Mouse (Mus musculus): ENCODE data around the gene C77080.

DNA sequence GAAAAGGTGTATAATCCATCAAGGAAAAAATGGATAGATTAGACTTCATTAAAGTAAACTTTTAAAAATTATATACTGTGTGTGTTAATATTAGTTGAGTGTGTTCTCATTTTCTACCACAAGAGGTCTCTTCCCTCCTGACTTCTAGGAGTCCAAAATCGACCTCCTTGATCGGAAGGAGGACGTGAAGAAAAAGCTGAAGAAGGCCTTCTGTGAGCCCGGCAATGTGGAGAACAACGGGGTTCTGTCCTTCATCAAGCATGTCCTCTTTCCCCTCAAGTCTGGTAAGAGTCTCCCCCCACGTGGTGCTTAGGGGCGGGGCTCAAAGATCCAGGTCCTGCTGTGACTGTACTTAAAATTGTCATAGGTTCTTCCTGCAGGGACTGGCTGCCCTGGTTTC, 51.7 kb downstream of the C77080 start:
- TF ChIP-seq POLR2A (IDR thresholded peaks at IDR 0.05; ENCODE audit: low read depth, low read length): no peak
- TF ChIP-seq CTCF (conservative IDR thresholded peaks at IDR 0.05; ENCODE audit: insufficient read depth, insufficient read length, low read depth, low read length): peak; percentile 34; the same call in 1 of the 2 replicates
